Mouse (Mus musculus) olfactory bulb, adult 2 months (tissue): ENCODE results near the gene Syk.

Experiments
- CTCF ChIP-seq: fragments of 200-500 bp; IDR thresholded peaks from 2 replicates; pipeline ENCODE4 v1.5.1; 2012; ENCODE audit warnings: low read depth, mild to moderate bottlenecking, low read length, moderate library complexity; ENCODE audit not compliant: insufficient read depth
- POLR2A ChIP-seq: fragments of 200-500 bp; IDR thresholded peaks from 2 replicates; pipeline ENCODE4 v1.6.1; 2012; ENCODE audit warnings: mild to moderate bottlenecking, low read depth, low read length, moderate library complexity; ENCODE audit not compliant: insufficient read depth

GRCm38 (mm10) chr13:52607964-52608363 lies 25.0 kb downstream of the Syk start:
- TF ChIP-seq CTCF (no peak), POLR2A (no peak)
